Mouse (Mus musculus): Measurements from ENCODE around the gene Litaf. TPM values are rescaled to one million over a fixed set of nuclear protein-coding genes. Genes with fewer than 3 reads are reported as not detected.

Litaf gene
- polyA plus RNA-seq, 1 experiment from 2014 or later: 28.9 TPM

DNA sequence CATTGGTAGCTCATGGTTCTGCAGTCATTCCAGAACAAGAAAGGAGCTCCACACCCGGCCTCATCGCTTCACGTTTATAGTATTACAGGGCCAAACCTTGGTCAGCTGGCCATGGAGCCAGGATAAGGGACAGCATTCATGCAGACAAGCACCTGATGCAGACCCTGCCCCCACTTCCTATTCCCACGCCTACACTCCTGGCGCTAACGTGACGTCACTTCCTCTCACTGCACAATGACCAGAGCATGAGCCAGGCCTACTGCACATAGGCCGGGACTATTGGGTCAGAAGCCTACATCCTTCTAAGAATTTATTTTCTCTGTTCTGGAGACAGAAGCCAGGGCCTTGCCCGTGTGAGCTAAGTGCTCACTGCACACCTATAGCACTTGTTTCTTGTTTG lies 115.4 kb downstream of the Litaf start:
- no peak overlapping the region for H3K9ac ChIP-seq (ENCODE audit: low read depth, low read length)
- no peaks in the 10 kb centered on the region for H3K27me3 ChIP-seq (replicated peaks; ENCODE audit: control insufficient read depth, insufficient read depth, low read length)
- H3K4me1 ChIP-seq (ENCODE audit: control insufficient read depth, insufficient read depth, low read depth, low read length): no peaks in the 10 kb centered on the region
- H3K9me3 ChIP-seq (ENCODE audit: control insufficient read depth, low read length): no peaks in the 10 kb centered on the region
- H3K36me3 ChIP-seq (ENCODE audit: control insufficient read depth, insufficient read depth, low read length): no peaks in the 10 kb centered on the region
- H3K27ac ChIP-seq (ENCODE audit: low read depth, low read length): no peak overlapping the region
- no peak overlapping the region for H3K4me2 ChIP-seq (ENCODE audit: low read length)
- no peak overlapping the region for H3K4me3 ChIP-seq (ENCODE audit: low read length)
- ATAC-seq: no peak
- 91% methylated on average over 9 of the region's 9 CpGs for WGBS

DNA sequence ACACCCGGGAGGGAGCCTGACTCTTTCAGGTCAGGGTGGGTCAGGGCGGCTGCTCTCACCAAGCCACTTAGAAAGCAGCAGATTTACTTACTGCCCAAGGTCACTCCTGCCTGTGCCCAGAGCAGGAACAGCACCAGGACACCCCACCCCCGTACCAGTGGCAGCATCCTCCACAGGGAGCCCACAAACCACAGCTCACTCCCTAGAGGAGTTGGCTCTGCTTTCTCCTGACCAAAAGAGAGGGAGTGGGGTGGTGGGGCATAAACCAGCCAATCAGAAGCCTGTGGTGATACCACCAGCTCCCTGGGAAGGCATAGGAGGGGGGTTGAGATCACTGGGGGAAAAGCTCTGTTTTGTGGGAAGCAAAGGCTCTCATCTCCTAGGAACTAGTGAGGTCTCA lies 118.2 kb downstream of the Litaf start:
- no peaks in the 10 kb centered on the region for H3K36me3 ChIP-seq (ENCODE audit: control insufficient read depth, insufficient read depth, low read length)
- H3K4me3 ChIP-seq (ENCODE audit: low read length): no peak overlapping the region
- H3K27ac ChIP-seq (ENCODE audit: low read depth, low read length): no peak overlapping the region
- WGBS: 30% methylated on average over 3 of the region's 3 CpGs
- H3K4me2 ChIP-seq (ENCODE audit: low read length): no peak overlapping the region
- H3K27me3 ChIP-seq (replicated peaks; ENCODE audit: control insufficient read depth, insufficient read depth, low read length): no peaks in the 10 kb centered on the region
- no peak for ATAC-seq
- no peaks in the 10 kb centered on the region for H3K9me3 ChIP-seq (ENCODE audit: control insufficient read depth, low read length)
- no peaks in the 10 kb centered on the region for H3K4me1 ChIP-seq (ENCODE audit: control insufficient read depth, insufficient read depth, low read depth, low read length)
- no peak overlapping the region for H3K9ac ChIP-seq (ENCODE audit: low read depth, low read length)

DNA sequence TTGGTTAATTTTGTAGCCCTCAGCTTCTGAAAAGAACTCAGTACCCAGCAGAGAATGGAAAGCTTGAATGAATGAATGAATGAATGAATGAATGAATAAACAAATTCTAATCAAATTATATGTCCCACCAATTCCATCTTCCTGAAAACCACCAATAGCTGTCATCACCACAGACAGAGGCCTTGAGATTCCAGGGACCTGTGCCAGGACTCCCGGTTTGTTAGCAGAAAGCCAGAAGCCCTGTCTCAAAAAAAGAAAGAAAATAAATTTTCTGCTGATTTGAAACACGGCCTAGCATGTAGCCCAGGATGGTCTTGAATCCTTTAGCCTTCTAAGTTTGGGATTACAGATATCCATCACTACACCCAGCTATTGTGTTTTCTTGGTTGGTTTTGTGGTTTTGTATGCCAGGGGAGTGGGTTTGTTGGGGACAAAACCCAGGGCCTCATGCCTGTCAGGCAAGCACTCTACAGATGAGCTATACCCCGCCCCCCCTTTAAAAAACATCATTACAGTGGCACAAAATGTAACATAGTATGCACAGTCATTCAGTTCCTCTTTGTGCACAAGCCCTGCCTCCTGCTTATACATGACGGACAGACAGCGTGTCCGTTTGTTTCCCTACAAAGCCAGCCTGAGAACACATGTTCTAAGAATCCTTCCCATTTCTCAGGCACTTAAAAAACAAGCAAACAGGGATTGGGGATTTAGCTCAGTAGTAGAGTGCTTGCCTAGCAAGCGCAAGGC lies 120.4 kb downstream of the Litaf start:
- WGBS: 74% methylated on average over 7 of the region's 7 CpGs
- no peak for ATAC-seq

DNA sequence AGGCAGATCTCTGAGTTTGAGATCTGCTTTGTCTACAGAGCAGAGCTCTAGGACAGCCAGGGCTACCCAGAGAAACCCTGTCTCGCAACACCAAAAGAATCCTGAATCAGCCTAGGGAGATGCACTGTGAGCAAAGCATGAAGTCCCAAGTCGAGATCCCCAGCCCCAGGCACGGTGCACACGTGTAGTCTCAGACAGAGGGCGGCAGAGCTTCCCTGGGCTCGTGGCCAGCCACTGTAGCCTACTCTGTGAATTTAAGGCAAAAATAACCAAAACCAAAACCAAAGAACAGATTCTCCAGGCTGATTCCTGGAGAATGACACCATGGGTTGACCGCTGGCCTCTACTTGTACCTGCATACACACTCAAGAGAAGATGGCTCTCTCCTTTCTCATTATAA lies 121.4 kb downstream of the Litaf start:
- Histone ChIP-seq H3K4me1 (ENCODE audit: control insufficient read depth, insufficient read depth, low read depth, low read length) (no peaks in the 10 kb centered on the region), H3K4me3 (ENCODE audit: low read length) (no peak overlapping the region), H3K4me2 (ENCODE audit: low read length) (no peak overlapping the region), H3K27ac (ENCODE audit: low read depth, low read length) (no peak overlapping the region), H3K9me3 (ENCODE audit: control insufficient read depth, low read length) (no peaks in the 10 kb centered on the region), H3K36me3 (ENCODE audit: control insufficient read depth, insufficient read depth, low read length) (no peaks in the 10 kb centered on the region), H3K9ac (ENCODE audit: low read depth, low read length) (no peak overlapping the region), H3K27me3 (replicated peaks; ENCODE audit: control insufficient read depth, insufficient read depth, low read length) (no peaks in the 10 kb centered on the region)
- ATAC-seq: no peak
- WGBS: 82% methylated on average over 7 of the region's 7 CpGs

More for the DNA sequence above, 120.4 kb downstream of the Litaf start:
- H3K36me3 ChIP-seq (ENCODE audit: control insufficient read depth, insufficient read depth, low read length): no peaks in the 10 kb centered on the region
- no peaks in the 10 kb centered on the region for H3K27me3 ChIP-seq (replicated peaks; ENCODE audit: control insufficient read depth, insufficient read depth, low read length)
- H3K9ac ChIP-seq (ENCODE audit: low read depth, low read length): no peak overlapping the region
- no peak overlapping the region for H3K27ac ChIP-seq (ENCODE audit: low read depth, low read length)
- no peaks in the 10 kb centered on the region for H3K4me1 ChIP-seq (ENCODE audit: control insufficient read depth, insufficient read depth, low read depth, low read length)
- no peak overlapping the region for H3K4me2 ChIP-seq (ENCODE audit: low read length)
- no peak overlapping the region for H3K4me3 ChIP-seq (ENCODE audit: low read length)
- no peaks in the 10 kb centered on the region for H3K9me3 ChIP-seq (ENCODE audit: control insufficient read depth, low read length)

DNA sequence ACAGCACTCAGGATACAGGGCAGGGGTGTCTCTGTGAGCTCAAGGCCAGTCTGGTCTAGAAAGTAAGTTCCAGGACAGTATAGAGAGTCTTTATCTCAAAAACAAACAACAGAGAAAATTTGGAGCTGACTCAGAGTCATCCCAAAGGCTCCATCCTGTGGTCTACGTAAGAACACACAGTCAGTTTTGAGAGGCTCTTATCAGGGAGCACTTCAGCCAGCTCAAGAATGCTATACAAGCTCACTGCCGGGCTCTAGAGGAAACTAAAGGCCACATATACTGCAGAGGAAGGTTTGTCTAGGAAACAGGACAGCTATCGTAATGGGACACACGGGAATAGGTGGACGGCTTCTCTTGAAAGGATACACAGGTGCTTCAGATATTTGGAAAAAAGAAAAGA lies 122.7 kb downstream of the Litaf start:
- H3K4me2 ChIP-seq (ENCODE audit: low read length): no peak overlapping the region
- no peak for ATAC-seq

DNA sequence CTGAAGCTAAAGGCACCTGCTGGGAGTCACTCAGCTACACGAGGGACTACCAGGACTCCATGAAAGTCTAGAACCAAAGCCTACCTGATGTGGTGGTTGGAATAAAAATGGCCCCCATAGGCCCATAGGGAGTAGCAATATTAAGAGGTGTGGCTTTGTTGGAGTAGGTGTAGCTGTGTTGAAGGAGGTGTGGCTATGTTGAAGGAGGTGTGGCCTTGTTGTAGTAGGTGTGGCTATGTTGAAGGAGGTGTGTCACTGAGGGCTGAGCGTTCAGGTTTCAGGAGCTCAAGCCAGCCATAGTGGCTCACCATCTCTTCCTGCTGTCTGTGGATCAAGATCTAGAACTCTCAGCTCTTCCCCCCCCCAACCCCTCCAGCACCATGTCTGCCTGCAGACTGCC lies 125.3 kb downstream of the Litaf start:
- H3K36me3 ChIP-seq (ENCODE audit: control insufficient read depth, insufficient read depth, low read length): no peaks in the 10 kb centered on the region
- 78% methylated on average over 2 of the region's 2 CpGs for WGBS
- H3K4me1 ChIP-seq (ENCODE audit: control insufficient read depth, insufficient read depth, low read depth, low read length): no peaks in the 10 kb centered on the region
- no peak for ATAC-seq
- no peak overlapping the region for H3K27ac ChIP-seq (ENCODE audit: low read depth, low read length)
- no peaks in the 10 kb centered on the region for H3K9me3 ChIP-seq (ENCODE audit: control insufficient read depth, low read length)
- no peak overlapping the region for H3K9ac ChIP-seq (ENCODE audit: low read depth, low read length)
- no peaks in the 10 kb centered on the region for H3K27me3 ChIP-seq (replicated peaks; ENCODE audit: control insufficient read depth, insufficient read depth, low read length)
- H3K4me2 ChIP-seq (ENCODE audit: low read length): no peak overlapping the region
- no peak overlapping the region for H3K4me3 ChIP-seq (ENCODE audit: low read length)

More for the DNA sequence above, 122.7 kb downstream of the Litaf start:
- no peak overlapping the region for H3K9ac ChIP-seq (ENCODE audit: low read depth, low read length)
- H3K4me3 ChIP-seq (ENCODE audit: low read length): no peak overlapping the region
- no peaks in the 10 kb centered on the region for H3K9me3 ChIP-seq (ENCODE audit: control insufficient read depth, low read length)
- no peaks in the 10 kb centered on the region for H3K27me3 ChIP-seq (replicated peaks; ENCODE audit: control insufficient read depth, insufficient read depth, low read length)
- no peaks in the 10 kb centered on the region for H3K36me3 ChIP-seq (ENCODE audit: control insufficient read depth, insufficient read depth, low read length)
- WGBS: 76% methylated on average over 5 of the region's 5 CpGs
- no peak overlapping the region for H3K27ac ChIP-seq (ENCODE audit: low read depth, low read length)
- H3K4me1 ChIP-seq (ENCODE audit: control insufficient read depth, insufficient read depth, low read depth, low read length): no peaks in the 10 kb centered on the region

DNA sequence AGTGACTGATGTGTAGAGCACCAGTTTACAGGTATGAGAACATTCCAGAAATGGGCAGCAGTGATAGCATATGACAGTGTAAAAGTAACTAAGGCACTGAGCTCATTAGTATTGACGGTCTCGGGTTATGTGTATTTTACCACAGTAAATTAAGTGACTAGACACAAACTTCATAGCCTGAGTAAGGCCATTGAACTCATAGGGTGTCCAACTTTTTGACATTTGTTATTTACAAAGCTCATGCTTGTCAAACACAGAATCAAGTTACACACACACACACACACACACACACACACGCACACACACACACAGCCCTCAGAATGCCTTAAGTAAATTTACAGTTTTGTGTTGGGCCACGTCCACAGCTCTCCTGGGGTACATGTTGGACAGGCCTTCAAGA lies 126.0 kb downstream of the Litaf start:
- H3K4me3 ChIP-seq (ENCODE audit: low read length): no peak overlapping the region
- WGBS: 96% methylated on average over 4 of the region's 4 CpGs
- H3K27ac ChIP-seq (ENCODE audit: low read depth, low read length): no peak overlapping the region
- no peaks in the 10 kb centered on the region for H3K27me3 ChIP-seq (replicated peaks; ENCODE audit: control insufficient read depth, insufficient read depth, low read length)
- H3K4me1 ChIP-seq (ENCODE audit: control insufficient read depth, insufficient read depth, low read depth, low read length): no peaks in the 10 kb centered on the region
- no peak for ATAC-seq
- no peaks in the 10 kb centered on the region for H3K36me3 ChIP-seq (ENCODE audit: control insufficient read depth, insufficient read depth, low read length)
- H3K9ac ChIP-seq (ENCODE audit: low read depth, low read length): no peak overlapping the region
- no peak overlapping the region for H3K4me2 ChIP-seq (ENCODE audit: low read length)
- no peaks in the 10 kb centered on the region for H3K9me3 ChIP-seq (ENCODE audit: control insufficient read depth, low read length)

DNA sequence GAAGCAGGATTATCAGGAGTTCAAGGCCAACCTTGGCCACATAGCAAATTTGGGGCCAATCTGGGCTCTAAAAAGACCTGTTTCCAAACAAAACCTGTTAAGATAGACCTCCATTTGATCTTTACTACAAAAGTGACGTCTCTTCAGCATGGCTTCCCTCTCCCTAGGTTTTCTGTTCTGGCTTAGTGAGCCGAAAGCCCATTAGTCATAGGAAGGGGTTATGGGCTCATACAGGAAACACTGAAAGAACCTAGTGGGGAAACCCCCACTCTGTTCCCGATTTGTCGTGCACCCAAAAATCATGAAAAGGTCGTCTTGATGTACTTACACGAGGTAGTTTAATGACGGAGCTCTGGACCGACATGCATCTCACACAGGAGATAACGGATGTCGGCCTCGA lies 128.5 kb downstream of the Litaf start:
- H3K27me3 ChIP-seq (replicated peaks; ENCODE audit: control insufficient read depth, insufficient read depth, low read length): no peaks in the 10 kb centered on the region
- no peaks in the 10 kb centered on the region for H3K36me3 ChIP-seq (ENCODE audit: control insufficient read depth, insufficient read depth, low read length)
- no peak overlapping the region for H3K27ac ChIP-seq (ENCODE audit: low read depth, low read length)
- H3K4me1 ChIP-seq (ENCODE audit: control insufficient read depth, insufficient read depth, low read depth, low read length): no peaks in the 10 kb centered on the region
- WGBS: 84% methylated on average over 11 of the region's 11 CpGs
- no peak for ATAC-seq
- H3K9me3 ChIP-seq (ENCODE audit: control insufficient read depth, low read length): no peaks in the 10 kb centered on the region
- no peak overlapping the region for H3K4me3 ChIP-seq (ENCODE audit: low read length)
- no peak overlapping the region for H3K4me2 ChIP-seq (ENCODE audit: low read length)
- no peak overlapping the region for H3K9ac ChIP-seq (ENCODE audit: low read depth, low read length)

DNA sequence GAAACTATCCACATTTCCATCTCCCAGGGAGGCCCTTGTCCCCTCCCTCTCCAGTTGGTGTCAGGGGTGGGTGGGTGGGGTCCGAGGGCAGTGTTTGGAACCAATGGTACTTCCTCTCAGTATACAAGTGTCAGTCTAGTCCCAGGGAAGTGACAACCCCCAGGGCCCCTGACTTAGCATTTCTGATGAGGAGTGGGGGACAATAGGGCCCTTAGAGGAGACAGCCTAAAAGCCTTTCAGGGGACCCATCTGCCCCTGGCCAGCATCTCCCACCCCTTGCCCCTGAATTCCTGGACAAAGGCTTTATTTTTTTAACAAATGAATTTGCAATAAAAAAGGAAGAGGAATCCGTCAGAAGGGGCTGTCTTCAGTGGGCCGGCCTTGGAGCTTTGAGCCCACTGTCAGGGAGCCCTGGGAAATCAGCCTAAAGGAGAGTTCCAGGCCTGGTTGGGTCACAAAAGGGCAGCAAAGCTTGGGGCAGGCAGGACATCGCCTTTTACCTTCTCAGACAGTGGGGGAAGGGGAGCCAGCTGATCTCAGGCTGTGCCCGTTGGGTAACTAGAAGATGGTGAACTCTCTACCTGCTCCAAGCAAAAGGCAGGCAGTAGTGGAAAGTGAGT lies 129.1 kb downstream of the Litaf start:
- H3K4me2 ChIP-seq (ENCODE audit: low read length): no peak overlapping the region

More for the DNA sequence above, 129.1 kb downstream of the Litaf start:
- no peaks in the 10 kb centered on the region for H3K27me3 ChIP-seq (replicated peaks; ENCODE audit: control insufficient read depth, insufficient read depth, low read length)
- no peaks in the 10 kb centered on the region for H3K36me3 ChIP-seq (ENCODE audit: control insufficient read depth, insufficient read depth, low read length)
- H3K9me3 ChIP-seq (ENCODE audit: control insufficient read depth, low read length): no peaks in the 10 kb centered on the region
- no peak overlapping the region for H3K4me3 ChIP-seq (ENCODE audit: low read length)
- ATAC-seq: no peak
- H3K27ac ChIP-seq (ENCODE audit: low read depth, low read length): no peak overlapping the region
- no peaks in the 10 kb centered on the region for H3K4me1 ChIP-seq (ENCODE audit: control insufficient read depth, insufficient read depth, low read depth, low read length)
- WGBS: 26% methylated on average over 5 of the region's 5 CpGs
- no peak overlapping the region for H3K9ac ChIP-seq (ENCODE audit: low read depth, low read length)
